Mouse (Mus musculus): ENCODE results near the gene Ccdc62.

DNA sequence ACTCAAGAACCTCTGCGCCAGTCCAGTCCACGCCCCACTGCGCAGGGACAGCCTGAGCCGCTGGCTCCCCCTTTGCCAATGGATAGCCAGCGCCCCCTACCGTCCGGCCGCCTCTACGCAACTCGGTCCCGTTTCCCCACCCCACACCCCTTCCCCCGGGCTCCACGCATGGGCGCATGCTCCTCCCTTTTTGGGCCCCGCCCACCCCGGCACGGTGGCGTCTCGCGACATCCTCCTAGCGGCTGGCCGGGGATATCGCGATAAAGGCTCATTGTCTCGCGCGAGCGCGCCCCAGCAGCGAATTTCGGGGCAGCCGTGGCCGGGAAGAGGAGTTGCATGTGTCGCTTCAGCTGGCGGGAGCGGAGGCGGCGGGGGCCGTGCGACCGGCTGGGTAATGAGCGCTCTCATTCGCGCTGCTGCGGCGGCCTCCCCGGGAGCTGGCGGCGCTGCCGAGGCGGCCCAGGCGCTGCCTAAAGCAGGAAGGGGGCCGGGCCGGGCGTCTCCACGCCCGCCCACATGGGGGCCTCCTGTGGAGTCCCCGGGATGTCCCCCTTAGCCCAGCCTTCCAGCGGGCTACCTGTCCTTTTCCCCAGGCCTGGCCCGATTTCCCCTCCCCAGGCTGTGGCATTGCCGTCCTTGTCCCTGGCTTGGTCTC is 23.4 kb upstream of the Ccdc62 start, which contains the start of gene Denr:
- peak; percentile 94 for TF ChIP-seq CTCF (IDR thresholded peaks at IDR 0.05; ENCODE audit: control insufficient read depth, insufficient read depth, insufficient replicate concordance, low read depth, low read length)
- peak; percentile 91 for TF ChIP-seq POLR2A (IDR thresholded peaks at IDR 0.05; ENCODE audit: control insufficient read depth, low read depth, low read length)
